Mouse (Mus musculus): ENCODE measurements around the gene Ptpn7.
"Not testable (repeated sequence)": the region's sequence is repeated elsewhere in the genome, so short reads cannot be mapped to it uniquely, and the experiment has no call there.

The Ptpn7 gene

GRCm38 (mm10) chr1:135185936-135186335 lies 53.4 kb downstream of the Ptpn7 start:
- DNase-seq (ENCODE audit: inconsistent ontology term) = no peak

- DNase-seq (ENCODE audit: inconsistent ontology term) = no peak
These were observed 53.9 kb downstream of the Ptpn7 start for GRCm38 (mm10) chr1:135186427-135186826.

DNA sequence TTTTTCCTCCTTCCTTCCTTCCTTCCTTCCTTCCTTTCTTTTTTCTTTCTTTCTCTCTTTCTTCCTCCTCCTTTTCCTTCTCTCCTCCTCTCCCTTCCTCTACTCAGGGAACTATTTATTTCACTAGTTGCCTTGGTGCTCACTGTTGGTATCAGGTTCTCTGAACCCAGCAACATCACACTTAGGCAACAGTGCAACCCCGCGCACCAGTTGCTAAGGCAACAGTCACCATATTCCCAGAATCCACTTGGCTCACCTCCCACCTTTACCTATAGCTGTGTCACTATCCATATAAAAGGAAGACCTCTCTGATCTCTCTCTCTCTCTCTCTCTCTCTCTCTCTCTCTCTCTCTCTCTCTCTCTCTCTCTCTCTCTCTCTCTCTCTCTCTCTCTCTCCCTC lies 54.5 kb downstream of the Ptpn7 start:
- DNase-seq (ENCODE audit: inconsistent ontology term) = not testable (repeated sequence)

- DNase-seq (ENCODE audit: inconsistent ontology term) = peak; percentile 88
These were observed 55.7 kb downstream of the Ptpn7 start for GRCm38 (mm10) chr1:135188197-135188596.

DNA sequence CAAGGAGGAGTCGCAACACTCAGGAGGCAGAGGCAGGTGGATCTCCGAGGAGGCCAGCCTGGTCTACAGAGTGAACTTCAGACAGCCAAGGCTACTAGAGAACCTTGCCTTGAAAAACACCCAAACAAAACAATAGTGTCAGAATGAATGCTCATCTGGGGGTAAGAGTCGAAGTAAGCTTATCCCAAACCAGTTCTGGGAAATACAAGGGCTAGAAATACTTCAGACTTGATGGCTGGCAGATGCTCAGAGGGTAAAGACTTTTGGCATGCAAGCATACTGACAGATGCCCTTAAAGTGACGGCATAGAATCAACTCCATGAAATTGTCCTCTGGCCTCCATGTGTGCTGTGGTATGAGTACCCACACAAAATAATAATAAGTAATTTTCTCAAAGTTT lies 56.7 kb downstream of the Ptpn7 start:
- no peak for DNase-seq (ENCODE audit: inconsistent ontology term)

DNA sequence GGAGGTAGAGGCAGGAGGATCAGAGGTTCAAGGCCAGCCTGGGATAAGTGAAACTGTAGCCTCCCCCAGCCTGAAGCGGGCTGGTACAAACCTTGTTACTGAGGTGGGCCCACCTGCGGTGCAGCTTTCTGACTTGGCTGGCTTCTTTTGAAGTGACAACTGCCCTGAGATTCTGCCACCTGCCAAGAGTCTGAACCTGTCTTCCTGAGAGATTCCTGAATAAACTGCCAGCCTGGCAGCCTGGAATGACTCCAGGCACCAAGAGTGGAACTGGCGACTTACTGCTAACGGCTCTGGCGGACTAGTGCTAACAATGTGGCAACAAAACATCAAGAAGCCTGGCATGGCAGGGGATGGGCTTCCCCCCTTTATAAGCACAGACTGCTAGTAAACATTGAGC lies 61.8 kb downstream of the Ptpn7 start:
- DNase-seq (ENCODE audit: inconsistent ontology term) = not testable (repeated sequence)
